Mouse (Mus musculus) CH12.LX (cell line): ENCODE data around the gene Ipo4. TPM values are rescaled to one million over a fixed set of nuclear protein-coding genes. Genes with fewer than 3 reads are reported as not detected.

Source experiments
- DNase-seq: peaks from one replicate; pipeline ENCODE4 v3.0.0-alpha.2; 2013; ENCODE audit errors: extremely low read depth
- H3K27ac ChIP-seq: 2 replicates; pipeline ENCODE4 v1.5.1; 2012; ENCODE audit warnings: low read depth, mild to moderate bottlenecking, control low read depth, moderate library complexity; ENCODE audit not compliant: insufficient read depth
- H3K27me3 ChIP-seq: replicated peaks from 2 replicates; pipeline ENCODE3; 2012; ENCODE audit warnings: inconsistent platforms
- H3K36me3 ChIP-seq, 2 experiments: replicated peaks in 1 of 2; 2 replicates each; pipeline versions ENCODE3 to v1.6.1; 2012; ENCODE audit warnings: inconsistent platforms in 1 of 2, low read length in 1 of 2, mild to moderate bottlenecking in 1 of 2, mixed read lengths in 1 of 2, moderate library complexity in 1 of 2; ENCODE audit not compliant: control insufficient read depth in 1 of 2, insufficient read depth in 1 of 2
- H3K4me1 ChIP-seq, 2 experiments: 2 replicates each; pipeline ENCODE4 v1.6.1; 2012; ENCODE audit warnings: inconsistent platforms in 1 of 2, moderate library complexity in 1 of 2; ENCODE audit not compliant: insufficient read depth in 2 of 2, control insufficient read depth in 1 of 2
- H3K4me2 ChIP-seq: 2 replicates; pipeline ENCODE4 v1.6.1; 2012; ENCODE audit warnings: low read depth, mild to moderate bottlenecking, control low read depth; ENCODE audit not compliant: poor library complexity, insufficient read depth, severe bottlenecking
- H3K4me3 ChIP-seq, 3 experiments: fragments of 150-350 bp in 1 of 3; sonication (generic) in 1 of 3; replicated peaks in 1 of 3; 2 replicates each; pipeline versions ENCODE3 to v1.5.1; 2011 to 2012; ENCODE audit warnings: low read depth in 2 of 3, low read length in 2 of 3, mild to moderate bottlenecking in 2 of 3, moderate library complexity in 2 of 3, control low read depth in 1 of 3, improper control_type of control experiment in 1 of 3, inconsistent platforms in 1 of 3, mixed read lengths in 1 of 3; ENCODE audit not compliant: poor library complexity in 1 of 3
- H3K79me2 ChIP-seq: replicated peaks from 2 replicates; pipeline ENCODE4 v1.6.1; 2012; ENCODE audit warnings: mild to moderate bottlenecking, moderate library complexity; ENCODE audit not compliant: control insufficient read depth, poor library complexity, insufficient read depth, severe bottlenecking; ENCODE audit errors: extremely low read depth
- H3K9ac ChIP-seq: 2 replicates; pipeline ENCODE4 v1.6.1; 2012; ENCODE audit warnings: low read depth, mild to moderate bottlenecking, control low read depth, moderate library complexity; ENCODE audit not compliant: insufficient read depth
- H3K9me3 ChIP-seq: replicated peaks from 2 replicates; pipeline ENCODE3; 2012; ENCODE audit warnings: low read length, inconsistent platforms, mixed read lengths
- CHD1 ChIP-seq: IDR thresholded peaks from 2 replicates; pipeline ENCODE4 v1.6.1; 2012; ENCODE audit warnings: low read depth, low read length, improper control_type of control experiment, inconsistent platforms
- CTCF ChIP-seq, 2 experiments: IDR thresholded peaks in 1 of 2; conservative IDR thresholded peaks in 1 of 2; 2 replicates each; pipeline ENCODE4 v1.5.1; 2011 to 2012; ENCODE audit warnings: low read depth in 2 of 2, low read length in 2 of 2, improper control_type of control experiment in 1 of 2, inconsistent platforms in 1 of 2, mild to moderate bottlenecking in 1 of 2, moderate library complexity in 1 of 2
- ELF1 ChIP-seq: IDR thresholded peaks from 2 replicates; pipeline ENCODE4 v1.6.1; 2014; ENCODE audit warnings: low read depth, mild to moderate bottlenecking, inconsistent platforms, low read length, improper control_type of control experiment
- GABPA ChIP-seq: IDR thresholded peaks from 2 replicates; pipeline ENCODE4 v1.6.1; 2012; ENCODE audit warnings: low read depth, low read length, improper control_type of control experiment, inconsistent platforms; ENCODE audit not compliant: insufficient replicate concordance
- HCFC1 ChIP-seq: IDR thresholded peaks from 2 replicates; pipeline ENCODE4 v1.6.1; 2012; ENCODE audit warnings: low read depth, mild to moderate bottlenecking, inconsistent platforms, low read length, improper control_type of control experiment
- JUN ChIP-seq: IDR thresholded peaks from 2 replicates; pipeline ENCODE4 v1.6.1; 2011; ENCODE audit warnings: low read depth, mild to moderate bottlenecking, low read length, improper control_type of control experiment, moderate library complexity; ENCODE audit not compliant: insufficient read depth
- MAFK ChIP-seq: IDR thresholded peaks from 2 replicates; pipeline ENCODE4 v1.6.1; 2011; ENCODE audit warnings: low read length, improper control_type of control experiment; ENCODE audit not compliant: insufficient replicate concordance
- MAX ChIP-seq: IDR thresholded peaks from 2 replicates; pipeline ENCODE4 v1.6.1; 2011; ENCODE audit warnings: low read length, improper control_type of control experiment
- MEF2A ChIP-seq: IDR thresholded peaks from 2 replicates; pipeline ENCODE4 v1.6.1; 2014; ENCODE audit warnings: low read depth, mild to moderate bottlenecking, inconsistent platforms, low read length, improper control_type of control experiment, borderline replicate concordance
- MYC ChIP-seq: IDR thresholded peaks from 2 replicates; pipeline ENCODE4 v1.6.1; 2011; ENCODE audit warnings: low read depth, mild to moderate bottlenecking, improper control_type of control experiment, low read length
- NELFE ChIP-seq: IDR thresholded peaks from 2 replicates; pipeline ENCODE4 v1.6.1; 2011; ENCODE audit warnings: low read depth, low read length, improper control_type of control experiment
- PAX5 ChIP-seq: IDR thresholded peaks from 2 replicates; pipeline ENCODE4 v1.6.1; 2012; ENCODE audit warnings: low read length, inconsistent platforms, mixed read lengths
- SMC3 ChIP-seq: IDR thresholded peaks from 2 replicates; pipeline ENCODE4 v1.6.1; 2011; ENCODE audit warnings: low read depth, low read length, improper control_type of control experiment
- TBP ChIP-seq: conservative IDR thresholded peaks from 2 replicates; pipeline ENCODE4 v1.6.1; 2011; ENCODE audit warnings: low read depth, low read length, improper control_type of control experiment
- TCF12 ChIP-seq: IDR thresholded peaks from 2 replicates; pipeline ENCODE4 v1.6.1; 2014; ENCODE audit warnings: low read depth, mild to moderate bottlenecking, inconsistent platforms, low read length, improper control_type of control experiment
- USF1 ChIP-seq: IDR thresholded peaks from 2 replicates; pipeline ENCODE4 v1.6.1; 2014; ENCODE audit warnings: low read depth, mild to moderate bottlenecking, inconsistent platforms, low read length, improper control_type of control experiment
- USF2 ChIP-seq: conservative IDR thresholded peaks from 2 replicates; pipeline ENCODE4 v1.6.1; 2011; ENCODE audit warnings: low read depth, low read length, improper control_type of control experiment
- ZC3H11A ChIP-seq: IDR thresholded peaks from 2 replicates; pipeline ENCODE4 v1.6.1; 2012; ENCODE audit warnings: low read depth, mild to moderate bottlenecking, inconsistent platforms, low read length, improper control_type of control experiment
- ZKSCAN1 ChIP-seq: IDR thresholded peaks from 2 replicates; pipeline ENCODE4 v1.6.1; 2012; ENCODE audit warnings: low read depth, inconsistent platforms, low read length, improper control_type of control experiment, borderline replicate concordance
- ZMIZ1 ChIP-seq: IDR thresholded peaks from 2 replicates; pipeline ENCODE4 v1.6.1; 2012; ENCODE audit warnings: low read depth, mild to moderate bottlenecking, inconsistent platforms, low read length, improper control_type of control experiment
- ZNF384 ChIP-seq: IDR thresholded peaks from 2 replicates; pipeline ENCODE4 v1.6.1; 2012; ENCODE audit warnings: low read depth, low read length, improper control_type of control experiment, inconsistent platforms
- dilution Hi-C: fragments of 300-500 bp; cut with MboI; formaldehyde crosslinking; loops from 2 replicates; pipeline ENCODE4 v1.14.3; 2020; ENCODE audit warnings: low sequenced_read_pairs; ENCODE audit not compliant: extremely low pct_unique_long_range_greater_than_20kb, extremely low pct_ligation_motif_present
- in situ Hi-C: fragments of 300-500 bp; cut with MboI; formaldehyde crosslinking; loops from 3 replicates; pipeline ENCODE4 v1.14.3; 2019; ENCODE audit warnings: low sequenced_read_pairs, low pct_ligation_motif_present, low pct_unique_long_range_greater_than_20kb, mixed read lengths
- polyA plus RNA-seq: library from polyadenylated mRNA; unstranded; fragments of >175 nt; gene quantifications from 2 replicates; pipeline ENCODE4 v1.2.1, GENCODE M21; 2012; ENCODE audit warnings: low read depth; ENCODE audit not compliant: insufficient read length
- total RNA-seq, 2 experiments: library from RNA; depleted of rRNA; stranded (reverse); fragments of 300-350 nt in 1 of 2; fragments of >200 nt in 1 of 2; gene quantifications; 2 replicates each; pipeline ENCODE4 v1.2.3; 2012 to 2014

The Ipo4 gene
- total and polyA plus RNA-seq, 3 experiments, result 47.5 to 175 (median 84.8) TPM

DNA sequence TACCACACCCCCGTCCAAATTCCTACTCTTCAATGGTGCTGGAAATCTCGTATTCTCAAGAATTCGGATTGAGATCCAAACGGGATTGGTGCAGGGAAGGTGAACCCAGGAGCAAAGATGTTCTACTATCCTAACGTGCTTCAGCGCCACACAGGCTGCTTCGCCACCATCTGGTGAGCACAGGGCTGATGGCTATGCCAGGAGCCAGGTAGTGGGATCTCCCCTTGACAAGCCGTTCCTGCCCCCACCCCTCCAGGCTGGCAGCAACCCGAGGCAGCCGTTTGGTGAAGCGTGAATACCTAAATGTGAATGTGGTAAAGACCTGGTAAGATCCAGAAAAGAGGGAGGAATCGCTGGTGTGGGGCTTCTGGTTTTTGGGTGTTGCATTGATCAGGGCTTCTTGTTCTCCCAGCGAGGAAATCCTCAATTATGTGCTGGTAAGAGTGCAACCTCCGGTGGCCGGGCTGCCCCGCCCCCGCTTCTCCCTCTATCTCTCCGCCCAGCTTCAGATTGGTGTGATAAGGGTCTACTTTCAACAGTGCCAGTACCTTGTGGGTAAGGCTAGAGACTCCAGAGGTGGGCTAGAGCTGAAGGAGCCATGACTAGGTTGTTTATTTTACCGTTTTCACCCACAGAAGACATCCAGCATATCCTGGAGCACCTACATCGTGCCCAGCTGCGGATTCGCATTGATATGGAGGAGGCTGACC is 17.1 kb downstream of the Ipo4 start:
- TF ChIP-seq ZMIZ1 (no peak), MYC (no peak), ZNF384 (no peak), CTCF (conservative IDR thresholded peaks at IDR 0.05 in 1 of 2, IDR thresholded peaks at IDR 0.05 in 1 of 2; ENCODE audit: low read depth in 2 of 2, low read length in 2 of 2) (no peak), ZKSCAN1 (no peak), MAFK (no peak), ZC3H11A (no peak), USF1 (no peak), MEF2A (no peak), HCFC1 (no peak), PAX5 (no peak)
- TF ChIP-seq, all 38 proteins: peak for 0
- no peaks in the 10 kb centered on the region for H3K4me1 ChIP-seq
- H3K4me3 ChIP-seq, result no peak overlapping the region
- in situ Hi-C loops (no loop called here), dilution Hi-C loops (no loop called here)
- DNase-seq, result no peak
- H3K4me2 ChIP-seq, result no peak overlapping the region
- H3K27me3 ChIP-seq, result no peaks in the 10 kb centered on the region
- H3K9ac ChIP-seq, result no peak overlapping the region
- peaks cover 0 to 17% of the 10 kb centered on the region in 2 experiments for H3K36me3 ChIP-seq
- no peaks in the 10 kb centered on the region for H3K9me3 ChIP-seq
- H3K79me2 ChIP-seq, result no peaks in the 10 kb centered on the region
- H3K27ac ChIP-seq, result no peak overlapping the region

DNA sequence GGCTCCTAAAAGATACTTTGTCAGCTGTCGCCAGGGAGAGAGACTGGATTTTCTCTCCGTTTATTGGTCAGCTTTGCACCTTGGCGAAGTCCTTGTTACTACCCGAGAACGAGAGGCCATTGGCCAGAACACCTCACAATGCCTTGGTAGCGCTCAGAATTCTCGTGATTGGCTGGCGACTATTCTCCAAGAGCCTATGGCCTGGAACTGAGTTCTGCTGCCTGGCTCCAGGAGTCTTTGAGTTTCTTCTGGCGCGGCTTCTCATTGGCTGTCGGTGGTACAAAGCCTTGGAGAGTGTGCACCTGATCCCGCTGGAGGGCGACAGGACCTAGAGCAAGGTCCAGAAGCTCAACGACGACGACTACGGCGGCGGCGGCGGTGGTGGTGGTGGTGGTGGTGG is 17.9 kb downstream of the Ipo4 start, which contains the start of gene Rec8:
Gene Rec8 (plus strand): TSS at position 216 of the 400 bp plus-strand sequence.
- Histone ChIP-seq H3K9ac (no peak within 1 kb of the TSS), H3K4me1 (no peaks in the 10 kb centered on the region), H3K79me2 (no peaks in the 10 kb centered on the region), H3K27ac (no peak within 1 kb of the TSS), H3K27me3 (no peaks in the 10 kb centered on the region), H3K4me3 (no peak within 1 kb of the TSS), H3K36me3 (peaks cover 0 to 9% of the 10 kb centered on the region in 2 experiments), H3K9me3 (no peaks in the 10 kb centered on the region), H3K4me2 (no peak within 1 kb of the TSS)
- no peak for DNase-seq
- dilution Hi-C loops (no loop called here), in situ Hi-C loops (no loop called here)
- no peak for TF ChIP-seq USF1
- no peak for TF ChIP-seq ZC3H11A
- no peak for TF ChIP-seq USF2
- no peak for TF ChIP-seq JUN
- TF ChIP-seq TBP, result no peak
- TF ChIP-seq MYC, result no peak
- no peak for TF ChIP-seq GABPA
- TF ChIP-seq MAX, result no peak
- TF ChIP-seq ELF1, result no peak
- no peak for TF ChIP-seq NELFE
- no peak for TF ChIP-seq SMC3
- no peak for TF ChIP-seq MEF2A
- no peak for TF ChIP-seq PAX5
- TF ChIP-seq TCF12, result no peak
- TF ChIP-seq CHD1, result no peak
